Mouse (Mus musculus) frontal cortex, postnatal 10 days (tissue): Measurements from ENCODE around the gene Trmt61a.
A peak's percentile ranks its signal among the peaks of the same experiment; 100 is the strongest.
"Not testable (repeated sequence)": the region's sequence is repeated elsewhere in the genome, so short reads cannot be mapped to it uniquely, and the experiment has no call there.

ENCODE experiments used
- DNase-seq, 2 experiments: peaks; one replicate each; pipeline ENCODE4 v3.0.0; 2022; ENCODE audit warnings: low spot score in 2 of 2, mixed read lengths in 1 of 2

Trmt61a gene

DNA sequence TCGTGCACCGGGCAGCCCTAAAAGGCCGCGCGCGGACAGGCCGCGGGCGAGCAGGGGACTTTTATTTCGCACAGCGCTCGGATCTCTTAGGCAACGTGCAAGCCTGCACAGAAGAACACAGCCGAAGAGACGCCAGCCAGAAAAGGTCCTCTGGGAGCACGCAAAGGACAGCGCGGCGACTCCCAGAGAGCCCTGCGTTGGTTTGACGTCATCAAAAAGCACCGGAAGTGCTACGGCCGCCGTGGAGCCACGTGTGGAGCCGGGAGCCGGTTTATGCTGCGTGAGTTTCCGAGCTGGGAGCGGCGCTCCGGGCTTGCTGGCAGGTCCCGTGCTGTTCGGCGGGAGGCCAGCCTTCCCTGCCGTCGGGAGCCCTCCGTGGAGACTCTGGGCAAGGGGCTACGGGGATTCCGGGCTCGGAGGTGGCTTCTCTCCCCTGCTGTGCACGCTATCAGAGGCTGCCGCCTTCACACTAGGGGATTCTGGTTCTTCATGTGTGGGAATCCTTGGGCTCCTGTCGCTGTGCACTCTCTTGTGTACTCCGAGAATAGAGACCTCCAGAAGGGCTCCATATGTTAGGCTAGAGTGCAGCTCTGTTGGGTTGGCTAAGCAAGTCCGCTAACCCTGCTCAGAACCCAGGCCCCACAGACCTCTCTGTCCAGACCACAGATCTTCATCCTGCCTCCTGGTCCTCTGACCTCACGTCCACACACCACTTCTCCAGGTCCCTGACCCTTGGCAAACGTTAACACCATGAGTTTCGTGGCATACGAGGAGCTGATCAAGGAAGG, at the start of gene Trmt61a:
TSS of gene Trmt61a (plus strand) at position 224 of the 788 bp plus-strand sequence.
- peak; percentile 80 to 88 for DNase-seq

DNA sequence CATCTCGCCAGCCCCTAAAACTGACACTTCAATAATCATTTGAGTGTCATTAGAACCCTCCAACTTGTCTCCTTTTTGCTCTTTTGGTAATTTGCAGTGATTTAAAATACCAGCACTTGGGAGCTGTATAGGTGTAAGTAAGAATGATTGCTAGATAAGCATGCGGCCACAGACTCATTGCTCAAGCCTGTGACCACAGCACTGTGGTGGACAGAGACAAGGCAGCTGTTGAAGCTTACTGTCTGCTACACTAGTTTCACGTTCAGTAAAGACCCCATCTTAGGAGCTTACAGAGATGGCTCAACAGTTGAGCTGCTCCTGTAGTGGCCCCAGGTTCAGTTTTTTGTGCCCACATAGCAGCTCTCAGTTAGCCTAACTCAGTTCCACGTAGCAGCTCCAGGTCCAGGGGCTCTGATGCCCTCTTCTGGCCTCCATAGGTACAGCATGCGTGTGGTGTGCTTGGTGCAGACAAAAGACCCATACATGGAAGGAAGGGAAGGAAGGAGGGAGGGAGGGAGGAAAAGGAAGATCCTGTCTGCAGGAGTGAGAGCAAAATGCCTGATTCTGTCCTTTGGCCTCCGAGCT, 29.8 kb upstream of the Trmt61a start:
- DNase-seq: peak in 1 of 2 experiments; percentile 43

DNA sequence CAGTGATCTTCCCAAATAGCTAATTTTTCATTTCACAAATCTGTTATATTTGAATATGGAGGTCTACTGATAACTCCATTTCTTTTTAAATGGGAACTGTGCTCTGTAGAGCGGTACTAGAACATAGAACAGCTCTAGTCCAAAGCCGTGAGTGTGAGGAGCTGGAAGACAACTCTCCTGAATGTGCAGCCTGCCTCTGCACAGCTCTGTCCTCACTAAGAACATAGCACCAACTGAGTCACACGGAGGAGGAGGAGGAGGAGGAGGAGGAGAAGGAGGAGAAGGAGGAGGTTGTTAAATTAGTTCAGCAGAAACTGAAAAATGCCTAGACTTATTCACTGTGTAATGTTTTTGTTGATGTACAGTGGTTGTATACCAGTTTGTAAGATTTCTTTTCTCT, 25.0 kb upstream of the Trmt61a start:
- DNase-seq: no peak

DNA sequence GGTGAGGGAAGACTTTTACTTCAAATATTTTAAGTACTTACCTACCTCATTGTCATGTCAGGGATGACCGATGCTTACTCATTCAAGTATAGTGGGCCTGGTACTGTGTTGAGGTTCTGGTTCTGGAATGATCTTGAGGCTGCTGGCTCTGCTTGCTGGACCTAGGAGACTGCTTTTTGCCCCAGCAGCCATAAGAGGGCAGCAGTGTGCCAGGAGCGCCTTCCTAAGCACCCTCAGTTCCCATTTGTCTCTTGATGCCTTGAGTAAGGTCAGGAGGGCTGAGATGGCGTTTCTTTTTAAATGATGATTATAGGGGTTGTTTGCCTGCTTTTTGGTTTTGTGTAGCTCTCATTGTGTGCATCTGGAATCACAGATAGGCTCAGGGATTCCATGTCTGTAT, 24.5 kb upstream of the Trmt61a start:
- DNase-seq: peak; percentile 45 to 71

DNA sequence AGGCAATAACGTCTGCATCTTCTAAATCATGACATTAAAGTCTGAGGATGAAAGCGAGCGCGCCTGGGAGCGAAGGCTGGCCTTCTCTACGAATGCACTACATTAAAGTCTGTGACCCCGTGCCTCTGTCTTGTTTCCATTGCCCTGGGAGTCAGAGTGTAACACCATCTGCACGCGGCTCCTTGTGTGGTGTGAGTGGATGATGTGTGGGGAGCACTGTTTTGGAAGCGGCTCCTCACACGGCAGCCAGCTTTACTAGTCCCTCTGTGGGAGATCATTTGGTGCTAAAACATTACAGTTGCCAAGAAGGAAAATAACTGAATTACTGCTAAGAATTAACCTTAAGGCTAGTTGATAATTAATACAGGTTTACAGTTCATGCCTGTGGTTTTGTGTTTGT, 22.2 kb upstream of the Trmt61a start:
- no peak for DNase-seq

DNA sequence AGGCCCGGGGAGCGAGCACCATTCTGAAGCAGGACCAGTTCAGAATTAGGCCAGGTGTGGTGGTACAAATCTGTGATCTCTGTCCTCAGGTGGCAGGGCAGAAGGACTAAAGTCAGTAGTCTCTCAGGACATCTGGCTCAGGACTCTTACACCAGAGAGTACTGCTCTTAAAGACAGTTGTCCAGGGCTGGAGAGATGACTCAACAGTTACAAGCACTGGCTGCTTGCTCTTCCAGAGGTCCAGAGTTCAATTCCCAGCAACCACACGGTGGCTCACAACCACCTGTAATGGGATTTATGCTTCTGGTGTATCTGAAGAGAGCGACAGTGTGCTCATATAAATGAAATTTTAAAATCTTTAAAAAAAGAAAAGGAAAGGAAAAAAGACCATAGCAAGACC, 18.6 kb upstream of the Trmt61a start:
- no peak for DNase-seq

DNA sequence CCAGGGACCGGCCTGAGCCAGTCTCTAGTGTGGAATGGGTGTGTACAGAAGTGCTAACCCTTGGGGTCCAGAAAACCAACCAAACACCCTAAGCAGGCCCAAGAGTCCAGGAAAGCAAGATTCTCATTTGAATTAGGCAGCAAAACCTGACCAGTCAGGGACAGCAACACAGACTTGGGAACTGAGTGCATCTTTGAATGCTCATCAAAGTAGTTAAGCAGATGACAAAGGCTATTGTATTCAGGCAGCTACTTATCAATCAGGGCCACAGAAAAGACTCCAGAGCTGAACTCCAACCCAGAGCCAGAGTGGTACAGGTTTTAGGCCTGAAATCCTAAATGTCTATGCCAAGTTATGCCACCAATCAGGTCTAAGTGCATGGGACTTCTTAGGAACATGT, 17.3 kb upstream of the Trmt61a start:
- DNase-seq: no peak

DNA sequence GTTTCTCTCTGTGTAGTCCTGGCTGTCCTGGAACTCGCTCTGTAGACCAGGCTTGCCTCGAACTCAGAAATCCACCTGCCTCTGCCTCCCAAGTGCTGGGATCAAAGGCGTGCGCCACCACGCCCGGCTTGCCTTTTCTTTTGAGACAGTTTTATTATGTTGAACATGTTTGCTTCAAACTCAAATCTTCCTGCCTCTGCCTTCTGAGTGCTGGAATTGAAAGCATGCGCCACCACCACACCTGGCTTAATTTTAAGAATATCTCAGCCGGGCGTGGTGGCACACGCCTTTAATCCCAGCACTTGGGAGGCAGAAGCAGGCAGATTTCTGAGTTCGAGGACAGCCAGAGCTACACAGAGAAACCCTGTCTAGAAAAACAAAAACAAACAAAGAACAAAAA, 16.4 kb upstream of the Trmt61a start:
- DNase-seq: not testable (repeated sequence)

DNA sequence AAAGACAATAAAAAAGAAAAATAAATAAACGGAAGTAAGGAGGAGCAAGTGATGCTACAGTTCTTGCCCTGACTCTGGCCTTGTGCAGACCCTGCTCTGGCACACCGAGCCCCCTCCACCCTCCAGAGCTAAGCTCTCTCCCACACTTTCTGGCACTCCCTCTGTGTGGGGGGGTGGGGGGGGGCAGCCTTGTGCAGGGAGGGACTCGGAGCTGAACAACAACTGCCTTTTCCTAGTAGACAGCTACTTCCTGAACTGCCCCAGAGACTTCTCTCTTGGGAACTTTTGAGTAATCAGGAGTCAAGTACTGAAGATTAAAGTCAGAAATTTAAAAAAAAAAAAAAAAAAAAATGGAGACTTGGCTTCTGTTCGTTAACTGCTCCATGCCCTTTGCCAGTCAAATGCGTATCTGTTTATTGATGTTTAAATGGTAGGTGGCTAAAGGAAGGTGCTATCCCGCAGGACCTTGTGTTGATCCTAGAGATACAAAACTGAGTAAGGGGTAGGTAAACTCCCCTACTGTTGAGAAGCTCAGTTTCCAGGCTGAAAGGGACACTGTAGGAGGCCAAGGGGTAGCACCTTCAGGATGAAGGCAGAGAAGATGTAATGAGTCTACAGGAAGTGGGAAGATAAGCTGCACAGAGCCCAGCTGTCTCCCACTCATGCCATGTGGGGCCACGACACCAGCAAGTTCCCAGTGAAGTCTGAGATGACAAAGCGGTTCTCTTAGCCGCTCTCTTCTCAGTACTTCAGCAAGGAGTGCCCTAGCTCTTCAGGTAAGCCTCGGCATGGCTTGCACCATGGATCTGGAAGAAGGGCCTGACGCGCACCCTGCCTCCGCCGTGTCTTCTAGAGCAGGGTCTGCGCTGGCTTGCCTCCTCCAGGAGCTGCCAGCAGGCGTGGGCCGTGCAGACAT, 14.4 kb upstream of the Trmt61a start:
- DNase-seq: no peak

DNA sequence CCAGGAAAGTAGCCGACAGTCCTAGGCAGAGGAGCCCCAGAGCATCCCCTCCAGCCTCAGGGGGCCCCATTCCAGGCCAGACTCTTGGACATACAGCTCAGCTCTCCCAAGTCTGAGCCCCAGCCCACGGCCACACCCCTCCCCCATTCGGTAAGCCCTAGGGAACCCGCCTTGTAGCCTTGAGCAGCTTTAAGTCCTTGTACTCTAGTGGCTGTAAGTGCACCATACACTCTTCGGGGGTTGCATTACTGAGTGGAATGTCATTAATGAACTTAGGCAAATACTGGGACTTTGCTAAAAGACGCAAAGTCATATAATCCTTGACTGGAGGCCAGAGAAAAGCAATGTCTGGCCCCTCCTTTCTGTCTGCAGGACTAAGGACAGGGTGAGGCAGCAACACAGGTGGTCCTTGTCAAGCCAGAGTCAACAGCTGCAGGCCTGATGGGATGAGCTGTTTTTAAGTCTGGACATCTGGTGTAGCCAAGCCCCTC, 13.7 kb upstream of the Trmt61a start:
- no peak for DNase-seq

DNA sequence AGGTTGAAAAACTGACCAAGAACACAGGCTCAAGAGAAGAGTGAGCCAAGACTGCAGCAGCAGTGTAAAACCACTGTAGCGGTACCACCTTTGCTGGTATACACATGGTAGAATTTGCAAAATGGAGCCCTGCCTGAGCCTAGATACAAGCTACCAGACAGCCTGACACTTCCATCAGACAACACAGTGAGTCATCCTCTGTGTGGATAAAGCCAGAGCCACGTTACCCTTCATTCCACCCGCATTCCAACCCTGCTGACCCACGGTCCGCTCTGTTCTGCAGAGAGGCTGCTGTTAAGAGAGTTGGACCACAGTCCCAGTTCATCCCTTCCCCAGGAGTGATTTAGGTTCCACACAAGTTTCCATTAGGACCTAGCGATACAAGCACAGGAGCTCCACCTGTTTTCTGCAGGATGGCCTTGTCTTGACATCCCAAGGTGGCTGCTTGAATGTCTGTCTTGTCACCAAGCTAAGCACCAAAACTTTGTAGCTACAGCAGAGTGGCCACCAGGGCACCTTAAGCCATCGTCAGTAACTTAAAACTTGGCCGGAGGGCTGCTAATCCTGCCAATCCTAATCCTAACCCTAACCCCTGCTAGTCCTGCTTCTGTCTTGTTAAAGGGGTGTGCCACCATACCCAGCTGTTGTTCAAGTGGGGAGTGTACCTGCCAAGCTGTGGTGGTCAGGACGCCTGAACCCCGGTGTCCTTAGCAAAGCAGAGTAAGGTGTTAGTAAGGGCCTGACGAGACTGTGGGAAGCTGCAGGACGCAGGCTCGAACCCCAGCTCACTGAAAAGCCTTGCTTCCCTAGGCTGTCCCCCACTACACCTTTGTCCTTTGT, 12.6 kb upstream of the Trmt61a start:
- DNase-seq: no peak

DNA sequence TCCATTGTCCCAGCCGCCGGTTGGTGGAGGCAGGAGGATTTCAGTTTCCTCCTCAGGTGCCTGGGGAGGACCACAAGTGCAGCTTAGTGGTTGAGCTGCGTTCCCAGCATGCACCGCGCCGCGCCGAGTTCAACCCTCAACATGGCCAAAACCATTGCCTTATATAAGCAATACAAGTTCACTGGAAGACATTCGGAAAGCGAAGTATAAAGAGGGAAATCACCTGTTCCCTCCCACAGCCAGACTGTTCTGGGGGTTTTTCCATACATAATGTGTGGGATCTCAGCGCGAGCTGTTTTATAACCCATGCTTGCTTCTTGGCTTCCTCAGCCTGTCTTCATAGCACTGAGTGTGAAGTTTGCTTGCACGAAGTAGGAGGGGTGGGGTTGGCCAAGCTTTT, 11.5 kb upstream of the Trmt61a start:
- peak in 1 of 2 experiments; percentile 17 for DNase-seq

DNA sequence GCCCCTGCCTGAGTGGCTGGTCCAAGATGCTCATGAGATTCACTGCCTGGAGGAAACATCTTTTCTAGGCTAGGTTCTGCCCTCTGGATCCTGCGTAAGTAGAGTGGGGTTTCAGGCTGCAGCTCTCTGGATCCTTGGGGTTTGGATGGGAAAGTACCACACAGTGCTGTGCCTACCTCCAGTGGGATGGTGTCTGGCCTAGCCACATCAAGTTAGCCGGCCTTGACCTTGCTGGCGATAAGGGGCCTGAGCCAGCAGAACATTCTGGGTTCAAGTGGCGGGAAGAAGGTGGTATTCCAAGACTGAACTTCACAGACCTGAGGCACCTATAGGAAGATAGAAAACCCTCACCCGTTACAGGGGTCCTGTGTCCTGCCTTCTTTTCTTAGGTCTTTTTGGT, 10.5 kb upstream of the Trmt61a start:
- DNase-seq: no peak

DNA sequence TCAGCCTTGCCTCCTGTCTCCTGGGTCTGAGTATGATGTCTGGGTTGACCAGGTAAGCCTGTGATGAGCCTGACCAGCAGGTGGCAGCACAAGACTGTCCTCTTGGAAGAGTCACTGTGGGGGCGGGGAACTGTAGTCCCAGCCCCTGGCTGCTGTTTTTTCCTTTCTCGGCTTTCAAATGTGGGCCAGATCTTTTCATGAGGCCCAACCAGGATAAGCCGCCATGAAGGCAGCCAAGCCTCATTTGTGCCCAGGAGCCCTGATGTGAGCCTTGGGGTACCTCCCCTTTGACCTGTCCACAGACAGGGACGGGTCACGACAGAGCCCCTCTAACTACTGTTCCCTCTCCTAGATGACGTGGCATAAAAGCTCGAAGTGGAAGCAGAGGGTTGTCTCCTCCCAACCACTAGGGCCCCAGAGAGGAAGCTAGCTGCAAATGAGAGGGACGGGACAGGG, 9.4 kb upstream of the Trmt61a start:
- DNase-seq: peak; percentile 86 to 92

DNA sequence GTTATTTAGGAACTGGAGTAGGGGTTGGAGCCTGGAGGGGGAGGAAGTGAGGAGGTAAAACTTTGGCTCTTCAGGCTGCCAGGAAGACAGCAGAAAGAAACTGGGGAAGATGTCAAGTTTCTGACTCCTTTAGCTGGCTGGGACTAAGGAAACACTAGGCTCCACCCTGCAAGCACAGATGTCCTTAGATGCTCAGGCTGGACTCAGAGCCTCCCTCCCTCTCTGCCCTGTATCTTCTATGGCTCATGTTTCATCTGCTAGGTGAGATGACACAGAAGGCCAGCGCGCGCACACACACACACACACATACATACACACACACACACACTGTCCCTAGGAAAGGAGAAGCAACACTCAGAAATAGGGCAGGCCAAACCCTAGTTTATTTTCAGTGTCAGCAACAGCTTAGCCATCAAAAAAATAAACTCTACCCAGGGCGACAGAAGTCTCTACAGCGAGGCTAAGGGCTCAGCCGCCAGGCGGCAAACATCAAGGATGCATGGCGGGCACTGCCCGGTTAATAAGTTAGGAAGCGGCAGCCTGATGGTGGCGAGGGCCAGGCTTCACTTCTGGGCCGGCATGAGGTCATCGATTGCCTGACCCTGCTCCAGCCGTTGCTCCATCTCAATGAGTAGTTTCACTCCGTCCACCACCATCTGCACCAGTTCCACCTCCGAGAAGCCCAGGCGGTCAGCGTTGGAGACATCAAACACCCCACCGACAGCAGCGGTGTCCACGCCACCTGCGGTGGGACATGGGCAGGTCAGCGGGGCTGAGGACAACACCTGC, 8.7 kb upstream of the Trmt61a start:
- DNase-seq: peak in 1 of 2 experiments; percentile 37

DNA sequence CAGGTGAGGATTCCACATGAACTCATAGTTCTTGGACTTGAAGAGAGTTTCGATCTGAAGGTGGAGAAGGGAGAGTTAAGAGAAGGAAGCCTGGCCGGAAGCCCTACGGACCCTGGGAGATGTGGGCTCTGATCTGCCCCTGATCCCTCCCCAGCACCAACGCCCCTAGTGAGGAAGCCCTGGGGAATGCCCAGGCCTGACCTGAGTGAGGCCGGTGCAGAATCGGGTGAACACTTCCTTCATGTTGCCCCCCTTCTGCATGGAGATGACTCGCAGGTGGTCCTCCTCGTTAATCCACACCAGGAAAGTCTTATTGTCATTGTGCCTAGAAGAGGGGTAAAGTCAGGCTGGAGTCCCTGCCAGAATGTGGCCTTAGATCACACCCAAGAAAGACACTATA, 7.9 kb upstream of the Trmt61a start:
- no peak for DNase-seq

DNA sequence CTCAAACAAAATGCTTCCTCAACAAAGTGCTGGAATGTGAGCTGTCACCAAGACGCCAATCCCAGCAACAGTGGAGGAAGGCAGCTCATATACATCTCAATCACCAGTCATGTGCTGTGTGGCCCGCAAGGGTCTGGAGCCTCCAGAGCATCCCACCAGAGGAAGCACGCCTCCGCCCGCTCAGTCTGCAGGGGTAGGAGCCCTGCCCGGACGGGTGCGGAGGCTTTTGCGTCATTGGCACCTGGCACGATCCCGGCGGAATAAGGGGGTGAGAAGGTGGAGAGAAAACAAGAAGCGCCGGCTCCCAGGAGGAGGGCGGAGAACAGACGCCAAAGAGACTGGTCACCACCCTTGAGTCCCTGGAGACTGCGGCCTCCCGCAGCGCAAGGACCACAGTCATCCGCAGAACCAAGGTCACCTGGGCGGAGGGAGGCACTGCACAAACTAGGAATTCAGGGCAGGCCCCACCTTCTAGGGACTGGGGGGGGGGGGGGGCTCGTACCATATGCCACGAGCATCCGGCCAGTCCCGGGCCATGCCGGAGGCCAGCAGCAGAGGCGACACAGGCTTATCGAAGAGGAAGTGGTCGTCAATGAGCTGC, 7.4 kb upstream of the Trmt61a start:
- DNase-seq: peak in 1 of 2 experiments; percentile 35

DNA sequence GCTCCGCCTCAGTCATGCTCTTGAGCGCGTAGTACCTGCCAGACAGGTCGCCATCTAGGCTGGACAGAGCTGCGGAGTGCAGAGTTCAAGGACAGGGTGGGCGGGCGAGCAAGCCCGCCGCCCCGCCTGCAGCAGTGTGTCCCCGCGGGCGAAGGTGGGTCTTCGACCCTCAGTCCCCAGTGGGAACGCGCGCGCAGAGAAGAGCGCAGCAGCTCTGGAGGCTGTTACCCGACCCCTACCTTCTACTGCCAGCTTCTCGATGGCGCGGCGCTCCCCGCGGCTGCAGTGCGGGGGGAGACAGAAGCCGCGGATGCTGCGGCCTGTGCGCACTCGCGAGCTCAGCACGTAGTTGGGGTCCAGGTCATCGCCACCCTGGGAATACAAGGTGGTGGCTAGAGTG, 6.9 kb upstream of the Trmt61a start:
- peak in 1 of 2 experiments; percentile 18 for DNase-seq

DNA sequence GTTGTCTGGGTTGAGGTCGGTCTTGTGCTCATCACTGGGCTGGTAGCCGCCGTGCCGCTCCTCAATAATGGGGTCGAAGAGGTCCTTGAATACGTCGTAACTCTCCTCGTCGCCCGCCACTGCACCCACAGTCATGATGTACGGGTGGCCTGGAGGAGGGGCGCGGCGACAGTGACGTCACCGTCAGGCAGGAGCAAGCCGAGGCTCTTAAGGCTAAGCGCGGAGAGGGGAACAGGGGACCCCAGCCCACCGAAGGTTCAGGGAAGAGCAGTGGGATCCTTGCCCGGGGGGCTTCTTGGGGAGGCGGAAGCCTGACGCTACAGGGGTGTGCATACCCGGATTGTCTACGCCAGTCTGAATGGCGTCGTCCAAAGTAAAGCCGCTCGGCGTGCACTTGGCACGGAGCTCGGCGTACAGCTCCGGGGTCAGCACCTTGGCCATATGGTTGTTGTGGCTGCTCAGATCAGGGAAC, 6.4 kb upstream of the Trmt61a start:
- peak; percentile 75 to 82 for DNase-seq

DNA sequence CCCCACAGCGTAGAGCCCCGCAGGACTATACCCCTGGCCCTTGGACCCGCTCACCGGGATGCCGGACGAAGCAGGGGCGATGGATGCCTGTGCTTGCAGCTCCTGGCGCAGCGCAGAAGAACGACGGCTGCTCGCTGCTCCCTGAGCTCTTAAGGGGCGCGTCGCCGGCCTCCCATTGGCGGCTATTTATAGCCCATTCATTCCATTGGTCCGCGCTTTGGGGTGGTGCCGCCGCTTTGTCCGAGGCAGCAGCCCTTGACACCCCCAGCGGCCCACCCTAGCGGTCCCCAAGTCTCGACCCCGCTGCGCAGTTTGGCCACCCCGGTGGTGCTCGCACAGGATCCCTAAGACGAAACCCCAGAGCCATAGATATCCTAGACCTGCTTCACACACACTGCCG, 5.7 kb upstream of the Trmt61a start, which contains the start of gene Ckb:
TSS of gene Ckb (minus strand) at position 163 of the 400 bp plus-strand sequence.
- peak; percentile 90 to 91 for DNase-seq
